7 mouse cellular contexts compared by ENCODE assay signal in genomic region chr12:111724638-111725337, GRCm38 (mm10). TPM values are rescaled to one million over a fixed set of nuclear protein-coding genes. Genes with fewer than 3 reads are reported as not detected.
DNase-seq lines count a peak whose midpoint lies in the region; ATAC-seq and TF ChIP-seq lines count a peak whose summit lies in the region.

No protein-coding gene starts in this region.

- WGBS in embryonic facial prominence, embryonic 12.5 days: 50% methylated on average over 6 of the region's 6 CpGs
- 71% methylated on average over 6 of the region's 6 CpGs for WGBS in heart, postnatal 0 days
- 31% methylated on average over 6 of the region's 6 CpGs for WGBS in midbrain, embryonic 15.5 days

- no peaks in the 10 kb centered on the region for H3K4me1 ChIP-seq in embryonic facial prominence, embryonic 12.5 days
- no peaks in the 10 kb centered on the region for H3K4me1 ChIP-seq in heart, postnatal 0 days (ENCODE audit: control insufficient read depth, insufficient read depth)
- H3K4me1 ChIP-seq in midbrain, embryonic 15.5 days: no peaks in the 10 kb centered on the region

- no peaks in the 10 kb centered on the region for H3K9me3 ChIP-seq in embryonic facial prominence, embryonic 12.5 days
- no peaks in the 10 kb centered on the region for H3K9me3 ChIP-seq in heart, postnatal 0 days (replicated peaks; ENCODE audit: control insufficient read depth, low read length)
- no peaks in the 10 kb centered on the region for H3K9me3 ChIP-seq in midbrain, embryonic 15.5 days

- H3K27me3 ChIP-seq in embryonic facial prominence, embryonic 12.5 days: no peaks in the 10 kb centered on the region
- no peaks in the 10 kb centered on the region for H3K27me3 ChIP-seq in heart, postnatal 0 days (ENCODE audit: control insufficient read depth, insufficient read depth, low read length)
- H3K27me3 ChIP-seq in midbrain, embryonic 15.5 days (replicated peaks): no peaks in the 10 kb centered on the region

- ATAC-seq in embryonic facial prominence, embryonic 12.5 days (ENCODE audit: insufficient number of reproducible peaks, insufficient read depth, low FRiP score, low TSS enrichment): no peak
- ATAC-seq in heart, postnatal 0 days (ENCODE audit: insufficient read depth, low read depth): peak; percentile 78
- peak; percentile 60; the same call in 1 of the 2 replicates for ATAC-seq in midbrain, embryonic 15.5 days (replicated peaks)

- H3K9ac ChIP-seq in embryonic facial prominence, embryonic 12.5 days: 0 out of 2 replicates have a peak overlapping the region, but pooled peaks have one; percentile 0
- H3K9ac ChIP-seq in heart, postnatal 0 days (replicated peaks; ENCODE audit: low read depth, low read length): no peak overlapping the region
- H3K9ac ChIP-seq in midbrain, embryonic 15.5 days: no peak overlapping the region

- H3K4me2 ChIP-seq in embryonic facial prominence, embryonic 12.5 days (replicated peaks): no peak overlapping the region
- H3K4me2 ChIP-seq in heart, postnatal 0 days (ENCODE audit: low read depth, low read length): no peak overlapping the region
- no peak overlapping the region for H3K4me2 ChIP-seq in midbrain, embryonic 15.5 days

- TF ChIP-seq EP300 in heart, postnatal 0 days (IDR thresholded peaks at IDR 0.05; ENCODE audit: low read depth): 0 out of 2 replicates have a peak, but pooled peaks have one; percentile 49

- peak; percentile 70 for DNase-seq in cerebellum, adult 8-10 months
- DNase-seq in heart, postnatal 0 days (ENCODE audit: low spot score): peak; percentile 63
- no peak for DNase-seq in B cell, adult 2 months
- no peak for DNase-seq in left cerebral cortex, postnatal 14 days (ENCODE audit: low spot score in 2 of 2)
- DNase-seq in natural killer cell, adult 2 months (ENCODE audit: low spot score in 2 of 2): no peak

- no peak for TF ChIP-seq CTCF in heart, postnatal 0 days (IDR thresholded peaks at IDR 0.05; ENCODE audit: low read depth)

- peaks cover 48% of the 10 kb centered on the region for H3K36me3 ChIP-seq in embryonic facial prominence, embryonic 12.5 days
- peaks cover 19% of the 10 kb centered on the region; the same call in 1 of the 2 replicates for H3K36me3 ChIP-seq in heart, postnatal 0 days (replicated peaks; ENCODE audit: control insufficient read depth, insufficient read depth, low read length)
- peaks cover 3% of the 10 kb centered on the region; the same call in 1 of the 2 replicates for H3K36me3 ChIP-seq in midbrain, embryonic 15.5 days (replicated peaks)

- intact Hi-C loops in left cerebral cortex, postnatal 14 days (cut with DNase I): no loop called here

- peak overlapping the region; percentile 51; the same call in 1 of the 2 replicates for H3K27ac ChIP-seq in embryonic facial prominence, embryonic 12.5 days
- peak overlapping the region; percentile 72 for H3K27ac ChIP-seq in heart, postnatal 0 days (ENCODE audit: low read depth)
- H3K27ac ChIP-seq in midbrain, embryonic 15.5 days: peak overlapping the region; percentile 53

- no peak overlapping the region for H3K4me3 ChIP-seq in embryonic facial prominence, embryonic 12.5 days
- no peak overlapping the region for H3K4me3 ChIP-seq in heart, postnatal 0 days (ENCODE audit: low read depth, low read length)
- H3K4me3 ChIP-seq in midbrain, embryonic 15.5 days: no peak overlapping the region

RNA-seq across cellular contexts. Expression of gene Apopt1, which starts 11.7 kb away (rescaled TPM):
- 53.0 and 59.7 TPM in 2 replicates for polyA plus RNA-seq in embryonic facial prominence, embryonic 12.5 days (2016; fragmentation: Nextera tagmentation; extraction: Ambion mirVana)
- 18.5 and 50.7 TPM in 2 replicates for total RNA-seq in heart, postnatal 0 days (2014; rRNA removed; ENCODE audit: low replicate concordance)
- polyA plus RNA-seq in heart, postnatal 0 days (2015; fragmentation: Nextera tagmentation; extraction: Ambion mirVana): 56.4 and 58.9 TPM in 2 replicates
- polyA plus RNA-seq in midbrain, embryonic 15.5 days (2015; fragmentation: Nextera tagmentation; extraction: Ambion mirVana): 51.9 and 55.3 TPM in 2 replicates
- total RNA-seq in left cerebral cortex, postnatal 14 days (2021): 10 to 100 TPM; 39.4 to 44.3 TPM

RNA-seq across cellular contexts. Expression of gene Bag5, which starts 11.7 kb away (rescaled TPM):
- 59.7 and 61.3 TPM in 2 replicates for polyA plus RNA-seq in embryonic facial prominence, embryonic 12.5 days (2016; fragmentation: Nextera tagmentation; extraction: Ambion mirVana)
- 13.3 and 16.3 TPM in 2 replicates for total RNA-seq in heart, postnatal 0 days (2014; rRNA removed; ENCODE audit: low replicate concordance)
- polyA plus RNA-seq in heart, postnatal 0 days (2015; fragmentation: Nextera tagmentation; extraction: Ambion mirVana): 32.4 and 34.7 TPM in 2 replicates
- 71.7 and 73.1 TPM in 2 replicates for polyA plus RNA-seq in midbrain, embryonic 15.5 days (2015; fragmentation: Nextera tagmentation; extraction: Ambion mirVana)
- total RNA-seq in left cerebral cortex, postnatal 14 days (2021): 10 to 100 TPM; 45.7 to 47.0 TPM

RNA-seq across cellular contexts. Expression of gene Klc1, which starts 33.9 kb away (rescaled TPM):
- 149 and 157 TPM in 2 replicates for polyA plus RNA-seq in embryonic facial prominence, embryonic 12.5 days (2016; fragmentation: Nextera tagmentation; extraction: Ambion mirVana)
- total RNA-seq in heart, postnatal 0 days (2014; rRNA removed; ENCODE audit: low replicate concordance): 82.7 and 129 TPM in 2 replicates
- 86.8 and 90.9 TPM in 2 replicates for polyA plus RNA-seq in heart, postnatal 0 days (2015; fragmentation: Nextera tagmentation; extraction: Ambion mirVana)
- 661 and 666 TPM in 2 replicates for polyA plus RNA-seq in midbrain, embryonic 15.5 days (2015; fragmentation: Nextera tagmentation; extraction: Ambion mirVana)
- 100 to 1,000 TPM; 856 to 890 TPM for total RNA-seq in left cerebral cortex, postnatal 14 days (2021)

RNA-seq across cellular contexts. Expression of gene Trmt61a, which starts 46.9 kb away (rescaled TPM):
- polyA plus RNA-seq in embryonic facial prominence, embryonic 12.5 days (2016; fragmentation: Nextera tagmentation; extraction: Ambion mirVana): 13.3 and 15.1 TPM in 2 replicates
- 23.5 and 24.9 TPM in 2 replicates for total RNA-seq in heart, postnatal 0 days (2014; rRNA removed; ENCODE audit: low replicate concordance)
- 4.1 and 6.1 TPM in 2 replicates for polyA plus RNA-seq in heart, postnatal 0 days (2015; fragmentation: Nextera tagmentation; extraction: Ambion mirVana)
- polyA plus RNA-seq in midbrain, embryonic 15.5 days (2015; fragmentation: Nextera tagmentation; extraction: Ambion mirVana): 10.4 and 11.9 TPM in 2 replicates
- total RNA-seq in left cerebral cortex, postnatal 14 days (2021): 10 to 100 TPM; 18.9 to 19.7 TPM

RNA-seq across cellular contexts. Expression of gene Ckb, which starts 52.6 kb away (rescaled TPM):
- 339 and 355 TPM in 2 replicates for polyA plus RNA-seq in embryonic facial prominence, embryonic 12.5 days (2016; fragmentation: Nextera tagmentation; extraction: Ambion mirVana)
- 735 and 758 TPM in 2 replicates for total RNA-seq in heart, postnatal 0 days (2014; rRNA removed; ENCODE audit: low replicate concordance)
- polyA plus RNA-seq in heart, postnatal 0 days (2015; fragmentation: Nextera tagmentation; extraction: Ambion mirVana): 334 and 359 TPM in 2 replicates
- 1,376 and 1,480 TPM in 2 replicates for polyA plus RNA-seq in midbrain, embryonic 15.5 days (2015; fragmentation: Nextera tagmentation; extraction: Ambion mirVana)
- 1,000 to 10,000 TPM; 1,395 to 1,474 TPM for total RNA-seq in left cerebral cortex, postnatal 14 days (2021)

Comparison
In these comparisons a context has a peak if more than half of its experiments do, and no peak if none do; other contexts are left out.
1. DNase-seq: peak in cerebellum, adult 8-10 months (single experiment) and heart, postnatal 0 days (single experiment); none in B cell, adult 2 months (0 of 2), left cerebral cortex, postnatal 14 days (0 of 2) and natural killer cell, adult 2 months (0 of 2).
2. Peak in every context shown above with its lines, with median percentiles within 50 percentile points of each other: H3K27ac ChIP-seq.